Mouse (Mus musculus): Measurements from ENCODE around the gene Irgm2.
"Not testable (repeated sequence)": the region's sequence is repeated elsewhere in the genome, so short reads cannot be mapped to it uniquely, and the experiment has no call there.

The Irgm2 gene

GRCm38 (mm10) chr11:58199229-58200037 lies at the start of gene Irgm2, which contains the start of gene Igtp:
Gene Irgm2, plus strand, starts transcription at chr11:58199618.
Gene Igtp, plus strand, starts transcription at chr11:58199556.
- DNase-seq (ENCODE audit: low spot score), result peak; percentile 72

DNA sequence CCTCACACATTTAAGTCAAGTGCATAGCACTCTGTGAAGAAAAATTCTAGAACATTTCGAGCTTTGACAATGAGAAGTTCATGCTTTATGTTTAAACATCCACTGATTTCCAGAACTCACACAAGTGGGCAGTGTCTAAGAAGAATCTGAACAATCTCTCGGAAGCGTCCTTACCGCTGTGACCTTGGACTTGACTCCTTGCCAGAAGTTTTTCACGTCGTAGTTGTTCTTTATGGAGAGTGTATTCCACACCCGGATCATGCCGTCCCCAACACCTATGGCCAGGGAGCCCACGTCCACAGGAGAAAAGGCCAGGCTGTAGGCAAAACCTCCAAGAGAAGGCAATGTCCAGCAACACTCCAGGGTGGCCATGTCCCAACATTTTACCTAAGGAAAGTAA lies 44.0 kb upstream of the Irgm2 start:
- DNase-seq (ENCODE audit: low spot score), result no peak

DNA sequence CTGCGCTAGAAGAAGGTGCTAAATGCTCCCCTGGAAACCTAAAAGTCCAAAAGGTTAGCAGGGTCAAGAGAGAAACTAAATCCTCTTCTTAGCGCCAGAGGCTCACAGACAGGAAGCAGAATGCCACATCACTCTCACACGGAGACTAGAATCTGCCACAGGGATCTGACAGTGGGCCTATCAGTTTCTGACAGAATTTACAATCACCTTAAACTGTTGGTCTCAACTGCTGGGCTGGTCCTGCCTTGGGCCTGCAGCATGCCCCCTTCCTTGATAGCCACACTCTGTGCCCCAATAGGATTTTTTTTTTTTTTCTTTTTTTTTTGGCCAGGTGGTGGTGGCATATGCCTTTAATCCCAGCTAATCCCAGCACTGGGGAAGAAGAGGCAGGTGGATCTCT lies 42.5 kb upstream of the Irgm2 start:
- DNase-seq (ENCODE audit: low spot score), result no peak

- DNase-seq (ENCODE audit: low spot score), result no peak
Measured at GRCm38 (mm10) chr11:58165072-58165471, 34.3 kb upstream of the Irgm2 start.

GRCm38 (mm10) chr11:58167822-58168166 lies 31.6 kb upstream of the Irgm2 start:
- DNase-seq (ENCODE audit: low spot score), result no peak

DNA sequence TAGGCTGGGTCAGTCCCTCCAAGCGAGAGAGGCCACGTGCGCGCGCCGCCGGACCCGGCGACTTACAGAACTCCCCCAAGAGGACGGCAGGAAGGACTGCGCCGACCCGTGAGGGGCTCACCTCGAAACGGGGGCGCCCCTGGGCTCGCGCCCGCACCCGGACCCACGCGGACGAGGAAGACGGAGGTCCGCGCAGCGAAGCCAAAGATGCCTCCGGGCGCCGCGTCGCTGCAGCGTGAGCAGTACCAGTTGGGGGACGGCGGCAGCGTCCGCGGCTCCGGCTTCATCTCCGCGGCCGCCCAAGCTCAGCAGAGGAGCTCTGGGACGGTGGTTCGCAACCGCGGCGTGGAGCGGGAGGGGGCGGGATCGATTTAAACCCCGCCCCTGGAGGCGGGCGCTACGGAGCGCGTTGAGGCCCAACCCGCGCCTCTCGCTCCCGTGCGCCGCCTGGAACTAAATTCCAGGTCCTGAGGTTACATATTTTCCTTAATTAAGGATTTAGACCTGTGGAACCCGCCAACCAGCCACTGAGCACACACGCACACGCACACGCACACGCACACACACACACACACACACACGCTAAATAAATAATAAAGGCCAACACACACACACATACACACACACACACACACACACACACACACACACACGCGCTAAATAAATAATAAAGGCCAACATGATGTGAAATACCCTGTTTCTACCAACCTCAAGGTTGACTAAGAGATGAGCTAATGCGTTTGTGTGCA lies 31.1 kb upstream of the Irgm2 start, which contains the start of gene Gemin5:
TSS of gene Gemin5 (minus strand) at position 373 of the 749 bp plus-strand sequence.
- DNase-seq (ENCODE audit: low spot score), result peak; percentile 84

- DNase-seq (ENCODE audit: low spot score), result no peak
Measured at GRCm38 (mm10) chr11:58169666-58170065, 29.8 kb upstream of the Irgm2 start.

DNA sequence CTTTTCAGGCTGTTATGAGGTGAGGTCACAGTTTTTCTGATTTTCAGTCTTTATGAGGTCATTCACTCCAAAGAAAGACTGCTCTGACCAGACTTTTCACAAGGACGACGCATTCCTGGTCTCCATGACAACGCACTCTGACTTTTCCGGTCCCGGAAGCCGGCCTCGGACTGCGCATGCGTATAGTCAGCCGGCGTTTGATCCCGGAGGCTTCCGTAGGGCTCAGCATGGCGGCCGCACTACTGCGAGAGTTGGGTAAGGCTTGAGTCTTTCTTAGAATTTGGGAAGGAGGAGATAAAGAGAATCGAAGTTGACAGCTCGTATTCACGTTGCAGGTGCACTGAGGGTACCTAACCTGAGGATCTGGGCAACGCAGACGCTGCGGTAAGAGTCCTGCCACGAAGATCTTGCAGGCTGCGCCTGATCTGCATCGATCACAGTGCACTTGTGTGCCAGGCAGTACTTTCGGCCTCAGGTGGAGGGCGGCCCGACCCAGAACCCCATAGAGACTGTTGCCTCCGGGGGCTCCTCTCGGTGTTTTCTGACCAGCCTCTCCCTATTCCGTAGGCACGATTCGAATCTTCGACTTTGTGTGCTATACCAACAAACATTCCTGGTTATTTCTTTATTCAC lies 27.8 kb upstream of the Irgm2 start, which contains the start of gene Mrpl22:
TSS of gene Mrpl22 (plus strand) at position 203 of the 633 bp plus-strand sequence.
- peak; percentile 94 for DNase-seq (ENCODE audit: low spot score)

DNA sequence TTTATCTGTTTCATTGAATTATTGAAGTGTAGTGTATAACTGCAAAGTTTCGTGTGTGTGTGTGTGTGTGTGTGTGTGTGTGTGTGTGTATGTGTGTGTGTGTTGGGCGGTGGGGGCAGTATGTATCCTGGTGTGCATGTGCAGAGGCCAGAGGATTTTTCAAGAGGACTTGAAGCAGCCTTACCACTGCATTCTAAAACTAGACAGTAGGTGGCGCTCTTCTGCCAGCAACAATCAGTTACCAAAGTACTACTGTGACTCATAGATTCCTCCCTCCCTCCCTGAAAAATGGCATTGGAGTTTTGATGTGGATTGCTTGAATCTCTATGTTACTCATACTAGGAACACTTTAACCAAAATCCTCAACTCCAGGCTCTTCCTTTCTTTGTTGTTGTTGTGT lies 19.9 kb upstream of the Irgm2 start:
- DNase-seq (ENCODE audit: low spot score), result peak; percentile 73

DNA sequence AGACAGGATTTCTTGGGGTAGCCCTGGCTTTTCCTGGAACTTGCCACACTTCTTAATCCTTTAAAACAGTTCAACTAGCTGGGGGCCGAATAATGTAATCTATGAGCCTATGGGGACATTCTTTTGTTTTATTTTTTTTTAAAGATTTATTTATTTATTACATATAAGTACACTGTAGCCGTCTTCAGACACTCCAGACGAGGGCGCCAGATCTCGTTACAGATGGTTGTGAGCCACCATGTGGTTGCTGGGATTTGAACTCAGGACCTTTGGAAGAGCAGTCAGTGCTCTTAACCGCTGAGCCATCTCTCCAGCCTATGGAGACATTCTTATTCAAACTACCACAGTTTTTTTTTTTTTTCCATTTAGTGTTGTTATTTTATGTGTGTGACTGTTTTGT lies 19.4 kb upstream of the Irgm2 start:
- DNase-seq (ENCODE audit: low spot score), result not testable (repeated sequence)

DNA sequence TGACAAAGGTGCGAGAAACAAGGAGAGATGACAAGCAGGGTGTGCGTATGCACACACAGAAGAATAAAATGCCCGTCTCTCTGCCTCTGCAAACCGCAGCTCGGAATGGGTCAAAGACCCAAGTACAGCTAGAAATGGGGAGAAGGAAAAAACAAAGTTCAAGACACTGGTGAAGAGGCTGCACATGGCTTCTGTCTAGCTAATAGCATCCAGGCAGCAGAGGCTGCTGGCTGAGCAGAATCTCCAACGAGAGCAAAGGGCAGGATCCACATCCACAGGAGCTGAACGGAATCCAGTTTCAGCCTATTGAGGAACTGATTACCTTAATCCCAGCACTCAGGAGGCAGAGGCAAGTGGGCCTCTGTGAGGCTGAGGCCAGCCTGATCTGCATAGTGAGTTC lies 18.7 kb upstream of the Irgm2 start:
- DNase-seq (ENCODE audit: low spot score), result no peak

DNA sequence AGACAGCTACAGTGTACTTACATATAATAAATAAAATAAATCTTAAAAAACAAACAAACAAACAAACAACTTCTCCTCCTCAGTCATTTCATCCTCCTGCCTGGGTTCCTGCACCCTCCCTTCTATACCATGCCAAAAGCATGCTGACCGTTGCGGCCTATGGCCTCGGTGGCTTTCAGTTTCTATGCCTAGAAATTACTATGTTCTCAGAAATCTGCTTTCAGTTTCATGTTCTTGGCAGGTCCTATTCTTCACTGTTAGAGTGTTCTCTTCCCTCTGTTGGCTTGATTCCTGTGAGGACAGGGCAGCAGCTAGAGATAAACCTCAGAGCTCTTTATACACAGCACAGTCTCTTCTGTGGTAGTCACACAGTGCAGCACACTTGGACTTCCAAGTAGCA lies 15.8 kb upstream of the Irgm2 start:
- no peak for DNase-seq (ENCODE audit: low spot score)

DNA sequence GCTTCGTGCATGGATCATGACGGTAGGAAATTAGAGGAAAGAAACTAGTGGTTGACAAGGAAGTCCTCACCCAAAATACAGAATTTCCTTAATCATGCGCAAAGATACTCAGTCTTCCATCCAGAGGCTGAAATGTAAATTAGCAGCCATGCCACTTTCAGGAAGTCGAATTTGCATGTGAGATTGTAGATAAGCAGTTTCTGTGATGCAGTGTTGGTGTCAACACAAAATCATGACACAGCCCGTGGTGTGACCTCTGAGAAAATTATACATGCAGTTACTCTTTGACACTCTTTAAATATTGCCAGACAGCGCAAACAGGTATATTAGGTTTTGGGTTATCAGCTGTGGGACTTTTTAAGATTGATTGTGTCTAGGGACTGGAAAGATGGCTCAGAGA lies 9.7 kb upstream of the Irgm2 start:
- no peak for DNase-seq (ENCODE audit: low spot score)

GRCm38 (mm10) chr11:58193326-58193725 lies 6.1 kb upstream of the Irgm2 start:
- no peak for DNase-seq (ENCODE audit: low spot score)

DNA sequence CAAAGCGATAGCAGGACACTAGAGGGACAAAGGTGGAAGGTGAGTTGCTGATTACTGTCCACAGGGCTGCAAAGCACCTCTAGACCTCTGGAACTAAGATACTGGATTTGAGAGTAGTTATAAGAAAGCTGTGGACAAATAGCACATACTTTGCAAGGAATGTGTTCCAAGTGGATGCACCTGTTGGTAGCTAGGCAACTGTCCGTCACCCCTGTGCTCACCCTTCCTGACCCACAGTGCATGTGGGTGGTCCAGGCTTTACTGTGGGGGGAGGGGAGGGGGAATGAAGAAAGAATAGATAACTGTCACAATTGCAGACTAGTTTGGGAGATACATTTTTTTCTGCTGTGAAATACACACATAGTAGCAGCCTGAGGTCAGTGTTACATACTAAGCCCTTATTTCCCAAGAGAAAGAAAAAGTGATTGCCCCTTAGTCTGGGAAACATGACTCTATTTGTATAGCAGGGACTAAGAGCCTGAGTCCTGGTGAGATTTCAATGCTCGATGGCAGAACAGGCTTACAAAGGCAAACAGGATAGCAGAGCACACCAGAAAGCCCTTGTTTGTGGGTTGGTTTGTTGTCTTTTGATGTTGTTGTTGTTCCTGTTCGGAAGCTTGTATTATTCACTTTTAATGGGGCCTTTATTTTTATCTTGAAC lies 5.4 kb upstream of the Irgm2 start:
- no peak for DNase-seq (ENCODE audit: low spot score)

GRCm38 (mm10) chr11:58198663-58199062 lies 755 bp upstream of the Irgm2 start:
- DNase-seq (ENCODE audit: low spot score), result no peak

GRCm38 (mm10) chr11:58200226-58200625 lies 808 bp downstream of the Irgm2 start:
- no peak for DNase-seq (ENCODE audit: low spot score)

GRCm38 (mm10) chr11:58201052-58201451 lies 1.6 kb downstream of the Irgm2 start:
- DNase-seq (ENCODE audit: low spot score), result no peak

- no peak for DNase-seq (ENCODE audit: low spot score)
Measured at GRCm38 (mm10) chr11:58210321-58210886, 11.0 kb downstream of the Irgm2 start.

GRCm38 (mm10) chr11:58211062-58211681 lies 11.8 kb downstream of the Irgm2 start:
- no peak for DNase-seq (ENCODE audit: low spot score)

DNA sequence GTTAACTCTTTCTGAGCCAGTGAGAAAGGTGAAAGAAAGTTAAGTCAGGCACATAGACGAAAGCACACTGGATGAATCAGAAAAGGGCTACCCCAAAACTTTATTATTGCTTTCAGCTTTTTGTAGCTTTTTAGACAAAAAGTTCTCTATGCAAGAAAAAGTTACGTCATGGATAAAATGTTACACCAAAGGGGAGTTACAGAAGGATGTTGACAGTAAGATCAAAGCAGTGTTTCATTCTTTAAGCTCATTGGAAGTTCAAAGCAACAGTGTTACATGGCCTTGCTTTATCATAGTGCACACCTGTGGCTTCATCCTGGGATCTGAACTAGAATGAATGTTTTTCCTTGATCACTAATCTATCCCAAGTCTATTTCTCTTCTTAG lies 12.3 kb downstream of the Irgm2 start:
- DNase-seq (ENCODE audit: low spot score), result no peak
